Mouse (Mus musculus) heart, embryonic 15.5 days (tissue): ENCODE results near the gene Zfp382. TPM values are rescaled to one million over a fixed set of nuclear protein-coding genes. Genes with fewer than 3 reads are reported as not detected.
"Not testable (repeated sequence)": the region's sequence is repeated elsewhere in the genome, so short reads cannot be mapped to it uniquely, and the experiment has no call there.

Experiments used
- ATAC-seq: fragments of 200-750 bp; cut with Nextera tagmentation; replicated peaks from 2 replicates; pipeline ENCODE4 v1.8.0; 2017; ENCODE audit warnings: low read depth, moderate TSS enrichment; ENCODE audit not compliant: insufficient number of reproducible peaks, insufficient read depth, low FRiP score
- H3K27ac ChIP-seq: fragments of 300-500 bp; sonication (generic); 2 replicates; pipeline ENCODE4 v1.5.1; 2015; ENCODE audit warnings: mild to moderate bottlenecking, inconsistent platforms
- H3K27me3 ChIP-seq: fragments of 300-500 bp; sonication (generic); 2 replicates; pipeline ENCODE4 v1.6.1; 2015; ENCODE audit warnings: inconsistent platforms
- H3K36me3 ChIP-seq: fragments of 300-500 bp; sonication (generic); 2 replicates; pipeline ENCODE4 v1.6.1; 2015; ENCODE audit warnings: mild to moderate bottlenecking, inconsistent platforms
- H3K4me1 ChIP-seq: fragments of 300-500 bp; sonication (generic); replicated peaks from 2 replicates; pipeline ENCODE4 v1.6.1; 2015; ENCODE audit warnings: inconsistent platforms
- H3K4me2 ChIP-seq: fragments of 300-500 bp; sonication (generic); 2 replicates; pipeline ENCODE4 v1.6.1; 2015; ENCODE audit warnings: inconsistent platforms, mild to moderate bottlenecking, moderate library complexity
- H3K4me3 ChIP-seq: fragments of 300-500 bp; sonication (generic); 2 replicates; pipeline ENCODE4 v1.5.1; 2015; ENCODE audit warnings: mild to moderate bottlenecking, inconsistent platforms
- H3K9ac ChIP-seq: fragments of 300-500 bp; sonication (generic); 2 replicates; pipeline ENCODE4 v1.6.1; 2015; ENCODE audit warnings: mild to moderate bottlenecking, inconsistent platforms
- H3K9me3 ChIP-seq: fragments of 300-500 bp; sonication (generic); replicated peaks from 2 replicates; pipeline ENCODE4 v1.6.1; 2016; ENCODE audit warnings: inconsistent platforms
- WGBS: fragments of 180-500 bp; shearing (Covaris S2); methylation state at CpG from one replicate; pipeline ENCODE4 v1.1.7; 2015; ENCODE audit warnings: mixed read lengths; 5-methylcytosine and 5-hydroxymethylcytosine counted together
- polyA plus RNA-seq: library from polyadenylated mRNA; unstranded; fragments of >200 nt; fragmentation: Nextera tagmentation; extraction: Ambion mirVana; gene quantifications from 2 replicates; pipeline ENCODE4 v1.2.1, GENCODE M21; 2015

Zfp382 gene
- polyA plus RNA-seq, 1 experiment from 2014 or later = 10.0 TPM

DNA sequence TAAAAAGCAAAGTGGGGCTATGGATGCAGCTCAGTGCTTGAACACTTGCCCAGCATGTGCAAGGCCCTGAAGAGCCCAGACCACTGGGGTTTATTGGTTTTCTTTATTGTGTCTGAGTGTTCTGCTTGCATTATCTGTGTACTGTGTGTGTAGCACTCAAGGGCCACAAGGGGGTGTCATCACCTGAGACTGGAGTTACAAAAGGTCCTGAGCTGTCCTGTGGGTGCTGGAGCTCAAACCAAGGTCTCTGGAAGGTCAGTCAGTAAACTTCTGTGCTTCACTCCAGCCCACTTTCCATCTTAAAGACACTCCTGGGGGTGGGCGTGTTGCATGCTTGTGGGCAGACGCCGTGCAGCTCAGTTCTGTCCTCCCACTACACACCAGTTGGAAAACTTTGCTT lies 33.8 kb downstream of the Zfp382 start:
- 0 out of 2 replicates have a peak, but pooled peaks have one; percentile 31 for ATAC-seq
- WGBS = 98% methylated on average over 3 of the region's 3 CpGs

DNA sequence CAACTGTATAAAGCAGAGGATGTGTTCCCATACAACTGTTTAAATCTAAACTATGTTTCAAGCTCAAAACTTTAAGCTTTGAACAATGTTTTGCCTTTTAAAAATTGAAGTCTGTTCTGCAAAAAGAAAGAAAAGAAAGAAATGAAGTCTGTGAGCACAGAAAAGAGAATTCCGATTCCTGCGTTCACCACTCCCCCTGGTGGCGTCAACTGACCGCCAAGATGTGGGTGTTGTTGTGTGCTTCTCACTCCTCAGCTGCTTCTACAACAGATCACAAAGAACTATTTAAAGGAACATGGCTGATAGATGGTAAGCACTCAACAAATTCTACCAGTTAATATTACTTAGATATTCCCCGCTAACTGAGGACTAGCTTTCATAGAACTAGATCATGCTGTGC lies 41.4 kb downstream of the Zfp382 start:
- H3K4me2 ChIP-seq = no peak overlapping the region

More for the DNA sequence above, 33.8 kb downstream of the Zfp382 start:
- H3K4me1 ChIP-seq = no peaks in the 10 kb centered on the region
- H3K27me3 ChIP-seq = no peaks in the 10 kb centered on the region
- peaks cover 72% of the 10 kb centered on the region for H3K36me3 ChIP-seq
- no peak overlapping the region for H3K4me3 ChIP-seq
- H3K9me3 ChIP-seq = peaks cover 43% of the 10 kb centered on the region
- H3K9ac ChIP-seq = no peak overlapping the region
- H3K27ac ChIP-seq = no peak overlapping the region
- H3K4me2 ChIP-seq = no peak overlapping the region

DNA sequence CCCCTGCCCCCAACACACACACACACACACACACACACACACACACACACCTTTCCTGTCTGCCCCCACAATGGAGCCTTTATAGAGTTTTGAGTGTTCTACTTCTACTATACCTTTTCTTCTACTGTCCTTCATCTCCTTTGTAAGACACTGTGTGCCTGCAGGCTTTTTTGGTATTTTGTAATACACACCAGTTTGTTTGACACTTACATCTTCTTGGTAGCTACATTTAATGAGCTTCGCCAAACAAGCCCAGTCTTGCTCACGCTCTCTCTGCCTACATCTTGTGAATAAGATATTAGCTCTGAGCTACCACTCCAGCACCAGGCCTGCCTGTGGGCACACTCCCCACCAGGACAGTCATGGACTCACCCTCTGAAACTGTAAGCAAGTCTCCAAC lies 43.0 kb downstream of the Zfp382 start:
- peaks cover 9% of the 10 kb centered on the region for H3K9me3 ChIP-seq
- 97% methylated on average over 2 of the region's 2 CpGs for WGBS
- no peak overlapping the region for H3K4me3 ChIP-seq
- no peak overlapping the region for H3K9ac ChIP-seq
- H3K27ac ChIP-seq = no peak overlapping the region
- peaks cover 17% of the 10 kb centered on the region for H3K4me1 ChIP-seq
- no peak overlapping the region for H3K4me2 ChIP-seq
- H3K36me3 ChIP-seq = peaks cover 57% of the 10 kb centered on the region
- H3K27me3 ChIP-seq = no peaks in the 10 kb centered on the region
- ATAC-seq = no peak

More for the DNA sequence above, 41.4 kb downstream of the Zfp382 start:
- H3K9ac ChIP-seq = no peak overlapping the region
- H3K9me3 ChIP-seq = peaks cover 15% of the 10 kb centered on the region
- no peaks in the 10 kb centered on the region for H3K27me3 ChIP-seq
- WGBS = 94% methylated on average over 5 of the region's 5 CpGs
- ATAC-seq = no peak
- H3K4me3 ChIP-seq = no peak overlapping the region
- H3K36me3 ChIP-seq = peaks cover 73% of the 10 kb centered on the region
- H3K27ac ChIP-seq = no peak overlapping the region
- peaks cover 12% of the 10 kb centered on the region for H3K4me1 ChIP-seq

DNA sequence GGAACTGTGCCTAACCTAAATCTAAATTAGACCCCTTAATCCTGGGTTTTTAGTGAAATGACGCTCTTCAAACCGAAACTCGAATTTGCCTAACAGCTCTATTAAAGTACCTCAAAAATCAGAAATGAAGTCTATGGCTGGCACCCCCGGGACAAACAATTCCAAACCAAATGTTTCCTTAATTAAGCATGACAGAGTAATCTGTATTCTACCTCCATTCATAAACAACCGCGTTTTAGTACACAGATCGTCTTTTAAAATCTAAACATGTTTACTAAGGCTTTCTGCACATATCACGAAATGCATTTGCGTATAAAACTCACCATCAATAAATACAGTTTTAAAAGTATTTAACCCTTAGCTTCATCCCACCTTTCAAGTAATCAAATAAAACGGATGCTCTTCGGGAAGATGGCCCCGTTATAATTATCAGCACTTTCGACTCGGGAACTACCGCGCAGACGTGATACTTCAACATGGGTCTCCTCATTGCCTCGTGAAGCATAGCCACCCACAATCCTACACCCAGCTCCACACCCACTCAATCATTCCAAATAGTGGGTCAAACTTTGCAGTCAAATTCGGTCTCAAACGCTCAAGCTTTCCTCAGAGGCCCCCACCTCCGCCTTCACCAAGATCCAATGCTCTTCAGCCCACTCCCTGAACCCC lies 47.3 kb downstream of the Zfp382 start:
- H3K27me3 ChIP-seq = no peaks in the 10 kb centered on the region
- peaks cover 16% of the 10 kb centered on the region for H3K36me3 ChIP-seq
- H3K9ac ChIP-seq = peak overlapping the region; percentile 79
- H3K4me3 ChIP-seq = peak overlapping the region; percentile 74
- ATAC-seq = 0 out of 2 replicates have a peak, but pooled peaks have one; percentile 15
- H3K4me1 ChIP-seq = peaks cover 24% of the 10 kb centered on the region
- WGBS = 2% methylated on average over 21 of the region's 21 CpGs
- peak overlapping the region; percentile 73 for H3K4me2 ChIP-seq
- no peaks in the 10 kb centered on the region; the same call in 1 of the 2 replicates for H3K9me3 ChIP-seq
- peak overlapping the region; percentile 86 for H3K27ac ChIP-seq

DNA sequence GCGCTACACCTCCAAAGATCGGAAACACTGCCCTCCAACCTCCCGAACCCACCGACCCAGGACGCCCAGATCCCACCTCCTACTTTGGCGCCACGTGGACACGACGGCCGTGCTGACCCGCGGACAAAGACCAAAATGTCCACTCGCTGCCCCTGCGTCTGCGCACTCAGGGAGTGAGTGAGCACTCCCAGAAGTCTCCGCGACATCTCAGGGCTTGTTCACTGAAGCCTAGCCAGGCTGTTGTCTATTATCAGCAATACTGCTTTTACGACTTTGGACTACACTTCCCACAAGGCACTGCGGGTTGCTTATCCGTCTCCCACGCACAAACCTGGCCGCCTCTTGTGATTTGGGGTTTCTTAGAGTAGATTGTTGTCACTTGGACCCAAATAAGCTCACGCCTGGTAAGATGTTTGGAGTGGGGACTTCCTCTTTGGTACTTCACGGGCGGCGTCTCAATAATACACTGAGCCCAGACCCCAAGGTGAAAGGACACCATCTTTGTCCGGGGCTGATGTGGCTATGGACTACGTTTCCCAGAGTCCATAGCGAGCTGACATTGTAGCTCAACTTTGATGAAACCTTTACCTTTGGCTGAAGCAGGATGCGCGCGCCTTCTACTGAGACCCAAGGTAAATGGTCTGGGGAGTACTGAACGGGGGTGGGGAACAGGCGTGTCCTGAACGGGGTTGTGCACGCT lies 48.0 kb downstream of the Zfp382 start, which contains the start of gene Zfp146:
Gene Zfp146 (minus strand): TSS at position 168 of the 700 bp plus-strand sequence.
- under 1% methylated on average over 36 of the region's 36 CpGs for WGBS
- Histone ChIP-seq H3K27ac (peak within 1 kb of the TSS; percentile 86), H3K4me2 (peak within 1 kb of the TSS; percentile 73), H3K9ac (peak within 1 kb of the TSS; percentile 79), H3K27me3 (no peaks in the 10 kb centered on the region), H3K4me1 (peaks cover 24% of the 10 kb centered on the region), H3K9me3 (no peaks in the 10 kb centered on the region), H3K36me3 (peaks cover 15% of the 10 kb centered on the region), H3K4me3 (peak within 1 kb of the TSS; percentile 74)
- peak; percentile 94 for ATAC-seq

DNA sequence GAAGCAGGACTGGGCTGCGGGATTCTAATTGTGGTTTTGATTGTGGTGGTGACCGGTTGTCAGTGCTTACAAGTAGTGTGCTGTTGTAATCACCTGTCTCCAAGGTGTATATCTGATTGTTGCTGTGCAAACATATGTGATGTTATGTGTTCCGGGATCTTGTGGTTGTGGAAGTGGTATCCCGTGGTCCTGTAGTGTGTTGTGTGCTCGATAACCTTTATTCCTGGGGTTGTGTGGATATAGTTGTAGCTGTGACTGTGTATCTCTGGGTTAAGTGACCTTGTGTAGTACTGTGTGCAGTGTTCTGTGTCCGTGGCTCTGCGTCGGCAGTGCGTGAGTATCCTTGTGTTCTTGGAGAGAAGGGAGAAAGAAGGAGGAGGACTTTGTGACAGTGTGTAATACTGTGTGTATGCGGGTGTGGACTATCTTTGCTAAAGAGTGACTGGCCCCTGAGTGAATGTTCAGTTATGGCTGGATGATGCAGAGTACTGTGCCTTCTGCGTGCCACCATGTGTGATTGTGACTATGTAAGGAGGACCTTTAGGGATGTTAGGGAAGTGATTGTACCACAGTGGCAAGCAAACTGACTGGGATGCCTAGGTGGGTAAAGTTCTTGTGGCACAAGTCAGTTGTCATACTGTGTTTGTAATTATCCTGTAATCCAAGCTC lies 48.7 kb downstream of the Zfp382 start:
- H3K9me3 ChIP-seq = no peaks in the 10 kb centered on the region
- peak overlapping the region; percentile 74 for H3K4me3 ChIP-seq
- 18% methylated on average over 11 of the region's 11 CpGs for WGBS
- H3K4me1 ChIP-seq = peaks cover 24% of the 10 kb centered on the region
- peaks cover 10% of the 10 kb centered on the region for H3K36me3 ChIP-seq
- ATAC-seq = 0 out of 2 replicates have a peak, but pooled peaks have one; percentile 13
- peak overlapping the region; percentile 81 for H3K27ac ChIP-seq
- H3K9ac ChIP-seq = peak overlapping the region; percentile 68
- peak overlapping the region; percentile 73 for H3K4me2 ChIP-seq
- H3K27me3 ChIP-seq = no peaks in the 10 kb centered on the region

DNA sequence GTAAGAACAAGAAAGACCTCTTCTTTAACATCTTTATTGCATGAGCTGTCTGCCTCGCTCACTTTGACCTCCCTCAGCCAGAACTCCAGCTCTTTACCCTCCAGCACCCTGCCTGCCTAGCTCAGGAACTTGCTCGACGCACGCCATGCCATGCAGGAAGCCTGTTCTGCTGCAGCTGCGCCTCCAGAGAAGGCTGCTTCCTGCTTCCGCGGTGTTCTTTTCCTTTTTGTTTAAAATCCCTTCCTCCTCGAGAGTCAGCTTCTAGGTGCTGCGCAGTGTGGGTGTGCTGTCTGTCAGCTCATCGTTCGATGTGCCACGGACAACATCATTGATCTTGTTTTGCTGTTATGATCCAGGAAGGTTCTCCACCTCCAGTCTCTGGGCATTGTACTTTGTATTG lies 54.7 kb downstream of the Zfp382 start:
- H3K9ac ChIP-seq = no peak overlapping the region
- no peak overlapping the region for H3K4me3 ChIP-seq
- ATAC-seq = no peak
- H3K27ac ChIP-seq = no peak overlapping the region
- H3K4me2 ChIP-seq = no peak overlapping the region
- no peaks in the 10 kb centered on the region for H3K4me1 ChIP-seq
- peaks cover 23% of the 10 kb centered on the region for H3K36me3 ChIP-seq
- 73% methylated on average over 12 of the region's 12 CpGs for WGBS
- no peaks in the 10 kb centered on the region for H3K9me3 ChIP-seq
- H3K27me3 ChIP-seq = no peaks in the 10 kb centered on the region

DNA sequence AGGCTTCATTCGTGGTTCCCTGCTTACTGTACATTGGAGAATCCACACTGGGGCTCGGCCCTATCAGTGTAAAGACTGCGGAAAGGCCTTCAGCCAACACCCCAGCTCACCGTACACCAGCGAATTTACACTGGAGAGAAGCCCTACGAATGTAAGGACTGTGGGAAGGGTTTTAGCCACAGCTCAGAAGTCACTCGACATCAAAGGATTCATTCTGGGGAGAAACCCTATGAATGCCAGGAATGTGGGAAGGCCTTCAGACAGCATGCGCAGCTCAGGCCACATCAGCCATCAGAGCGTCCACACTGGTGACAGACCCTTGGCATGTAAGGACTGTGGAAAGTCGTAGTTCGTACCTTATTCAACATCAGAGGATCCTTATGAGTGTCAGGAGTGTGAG lies 56.5 kb downstream of the Zfp382 start:
- peaks cover 23% of the 10 kb centered on the region for H3K36me3 ChIP-seq
- H3K9me3 ChIP-seq = no peaks in the 10 kb centered on the region
- no peak overlapping the region for H3K9ac ChIP-seq
- WGBS = 56% methylated on average over 11 of the region's 11 CpGs
- H3K4me2 ChIP-seq = no peak overlapping the region
- H3K27ac ChIP-seq = no peak overlapping the region
- ATAC-seq = no peak
- H3K4me1 ChIP-seq = no peaks in the 10 kb centered on the region
- H3K27me3 ChIP-seq = no peaks in the 10 kb centered on the region
- H3K4me3 ChIP-seq = no peak overlapping the region

DNA sequence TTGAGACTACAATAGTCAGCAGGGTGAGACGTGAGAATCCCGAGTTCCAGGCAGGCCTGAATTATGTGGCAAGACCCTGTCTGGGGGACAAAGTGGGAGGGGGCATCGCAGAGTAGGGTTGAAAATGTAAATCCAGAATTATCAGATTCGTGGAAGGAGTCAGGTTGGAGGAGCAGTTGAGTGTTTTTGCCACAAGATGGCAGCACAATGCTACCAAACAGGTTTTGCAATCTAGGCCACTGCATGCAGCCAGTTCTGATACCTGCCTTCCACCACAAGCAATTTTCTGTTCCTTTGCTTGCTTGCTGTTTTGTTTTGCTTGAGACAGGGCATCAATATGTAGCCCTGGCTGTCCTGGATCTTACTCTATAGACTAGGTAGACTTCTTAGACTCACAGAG lies 59.6 kb downstream of the Zfp382 start:
- Histone ChIP-seq H3K9ac (no peak overlapping the region), H3K4me3 (no peak overlapping the region), H3K9me3 (no peaks in the 10 kb centered on the region), H3K4me1 (peaks cover 19% of the 10 kb centered on the region), H3K36me3 (peaks cover 27% of the 10 kb centered on the region), H3K27me3 (no peaks in the 10 kb centered on the region), H3K4me2 (no peak overlapping the region), H3K27ac (no peak overlapping the region)
- WGBS = 5% methylated on average over 4 of the region's 4 CpGs
- ATAC-seq = no peak

DNA sequence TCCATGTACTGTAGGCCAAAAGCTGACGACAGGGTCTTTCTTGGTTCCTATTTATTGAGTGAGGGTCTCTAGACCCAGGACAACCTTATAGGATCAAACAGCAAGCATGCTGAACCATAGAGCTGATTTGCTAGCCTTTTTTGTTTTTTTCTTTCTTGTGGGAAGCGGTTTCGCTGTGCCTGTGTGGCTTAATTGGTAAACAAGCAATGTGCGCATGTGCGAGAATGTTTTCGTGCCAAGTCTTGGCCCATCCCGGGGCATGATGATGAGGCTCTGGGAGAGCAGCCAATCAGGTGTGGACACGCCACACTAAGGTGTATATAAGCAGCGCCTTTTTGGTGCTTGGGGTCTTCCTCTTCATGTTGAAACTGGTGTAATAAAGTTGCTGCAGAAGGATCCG lies 60.2 kb downstream of the Zfp382 start:
- not testable (repeated sequence) for H3K9ac ChIP-seq, H3K27me3 ChIP-seq, H3K4me3 ChIP-seq, H3K4me2 ChIP-seq, ATAC-seq, H3K27ac ChIP-seq, H3K9me3 ChIP-seq
- H3K36me3 ChIP-seq = peaks cover 28% of the 10 kb centered on the region
- peaks cover 19% of the 10 kb centered on the region for H3K4me1 ChIP-seq
- WGBS = 88% methylated on average over 10 of the region's 10 CpGs

DNA sequence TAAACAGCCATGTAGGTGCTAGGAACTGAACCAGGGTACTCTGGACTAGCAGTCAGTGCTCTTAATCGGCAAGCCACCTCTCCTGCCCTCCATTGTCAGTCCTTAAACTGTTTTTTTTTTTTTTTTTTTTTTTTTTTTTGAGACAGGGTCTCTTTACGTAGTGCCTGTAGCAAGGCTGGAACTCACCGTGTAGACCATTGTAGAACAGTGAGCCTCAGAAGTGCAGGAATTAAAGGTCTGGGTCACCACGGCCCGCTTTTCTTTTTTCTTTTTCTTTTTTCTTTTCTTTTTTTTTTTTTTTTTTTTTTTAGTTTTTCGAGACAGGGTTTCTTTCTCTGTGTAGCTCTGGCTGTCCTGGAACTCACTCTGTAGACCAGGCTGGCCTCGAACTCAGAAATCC lies 61.4 kb downstream of the Zfp382 start:
- WGBS = 65% methylated on average over 6 of the region's 7 CpGs
- Histone ChIP-seq H3K4me1 (peaks cover 19% of the 10 kb centered on the region), H3K36me3 (peaks cover 35% of the 10 kb centered on the region), H3K4me2 (peak overlapping the region; percentile 72)
- H3K27me3 ChIP-seq, H3K27ac ChIP-seq, H3K9ac ChIP-seq, H3K4me3 ChIP-seq, ATAC-seq, H3K9me3 ChIP-seq: not testable (repeated sequence)
